In the genomic region with DNA sequence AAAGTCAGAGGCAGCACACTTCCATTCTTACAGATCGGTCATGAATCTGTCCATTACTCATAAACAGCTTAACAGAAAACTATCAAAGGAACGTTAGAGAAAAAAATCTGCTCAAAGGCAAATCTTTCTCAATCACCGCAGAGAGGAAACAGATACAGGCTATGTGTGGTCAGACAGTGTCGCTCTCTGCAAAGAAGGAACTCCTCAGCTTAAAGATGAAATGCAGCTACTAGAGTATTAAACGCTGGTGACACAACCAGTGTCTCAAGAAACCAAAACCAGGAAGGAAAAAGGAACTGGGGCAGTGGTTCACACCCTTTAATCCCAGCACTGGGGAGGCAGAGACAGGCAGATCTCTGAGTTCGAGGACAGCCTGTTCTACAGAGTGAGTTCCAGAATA, we compare ENCODE assay signal across 19 mouse cellular contexts. TPM values are rescaled to one million over a fixed set of nuclear protein-coding genes. Genes with fewer than 3 reads are reported as not detected.
"Had no signal": no experiment of that assay in that cellular context is flagged by ENCODE, and none has a peak within 500 bp of the region (broad histone marks: within the 10 kb centered on the region; RNA-seq: fewer than 3 reads in every experiment).

No protein-coding gene starts in this region.

- H3K9ac ChIP-seq: limb, embryonic 12.5 days; liver, embryonic 12.5 days; lung, embryonic 15.5 days; midbrain, embryonic 12.5 days; neural tube, embryonic 13.5 days had no signal

- H3K27ac ChIP-seq: kidney, postnatal 0 days; limb, embryonic 12.5 days; liver, embryonic 12.5 days; lung, embryonic 15.5 days; midbrain, embryonic 12.5 days; neural tube, embryonic 13.5 days had no signal

- H3K4me3 ChIP-seq: limb, embryonic 12.5 days; liver, embryonic 12.5 days; lung, embryonic 15.5 days; midbrain, embryonic 12.5 days; neural tube, embryonic 13.5 days had no signal

- H3K9me3 ChIP-seq: limb, embryonic 12.5 days; liver, embryonic 12.5 days; lung, embryonic 15.5 days; midbrain, embryonic 12.5 days; neural tube, embryonic 13.5 days had no signal

- DNase-seq: kidney, adult 11 months; kidney, adult 9 months; kidney, postnatal 36 days; layer of hippocampus, adult 9-11 months; layer of hippocampus, postnatal 36 days; lung, postnatal 14 days; right cerebral cortex, adult 18-20 months; right cerebral cortex, postnatal 25 days; thymus, postnatal 36 days had no signal

- H3K27me3 ChIP-seq: limb, embryonic 12.5 days; liver, embryonic 12.5 days; lung, embryonic 15.5 days; midbrain, embryonic 12.5 days; neural tube, embryonic 13.5 days had no signal

- H3K4me1 ChIP-seq: limb, embryonic 12.5 days had no signal

- ATAC-seq: liver, embryonic 12.5 days had no signal

RNA-seq across cellular contexts. Expression of gene Fbll1, which starts 29.0 kb away (rescaled TPM):
- total RNA-seq: megakaryocyte-erythroid progenitor cell, adult 5-6 weeks had no signal
- polyA plus RNA-seq: kidney, postnatal 0 days; limb, embryonic 12.5 days; liver, embryonic 12.5 days; liver, embryonic 16.5 days; stomach, embryonic 16.5 days; thymus, postnatal 0 days had no signal
